Mouse (Mus musculus) cerebellum, adult 2 months (tissue): Measurements from ENCODE around the gene Fkbp8. TPM values are rescaled to one million over a fixed set of nuclear protein-coding genes. Genes with fewer than 3 reads are reported as not detected.

Experiments
- DNase-seq, 2 experiments: peaks; one replicate each; pipeline ENCODE4 v3.0.0; 2021
- H3K27ac ChIP-seq: fragments of 200-500 bp; 2 replicates; pipeline ENCODE4 v1.5.1; 2012; ENCODE audit warnings: low read length, control low read depth, inconsistent platforms; ENCODE audit not compliant: insufficient read depth
- H3K27me3 ChIP-seq: fragments of 200-500 bp; 2 replicates; pipeline ENCODE4 v1.6.1; 2012; ENCODE audit warnings: inconsistent platforms, mild to moderate bottlenecking, low read length, moderate library complexity; ENCODE audit not compliant: control insufficient read depth, insufficient read depth
- H3K4me1 ChIP-seq: fragments of 200-500 bp; 2 replicates; pipeline ENCODE4 v1.6.1; 2011; ENCODE audit warnings: low read length; ENCODE audit not compliant: control insufficient read depth, insufficient read depth
- H3K4me3 ChIP-seq: fragments of 200-500 bp; replicated peaks from 2 replicates; pipeline ENCODE3; 2011; ENCODE audit warnings: mild to moderate bottlenecking, low read depth, low read length, control low read depth; ENCODE audit not compliant: insufficient read depth
- CTCF ChIP-seq: fragments of 200-500 bp; IDR thresholded peaks from 2 replicates; pipeline ENCODE4 v1.5.1; 2011; ENCODE audit warnings: low read depth, mild to moderate bottlenecking, control low read depth, low read length, moderate library complexity, borderline replicate concordance; ENCODE audit not compliant: insufficient read depth
- POLR2A ChIP-seq: fragments of 200-500 bp; IDR thresholded peaks from 2 replicates; pipeline ENCODE4 v1.6.1; 2011; ENCODE audit warnings: low read length, control low read depth, borderline replicate concordance; ENCODE audit not compliant: insufficient read depth
- WGBS: fragments of 180-500 bp; shearing (Covaris S2); methylation state at CpG from one replicate; pipeline ENCODE4 v1.1.7; 2018; 5-methylcytosine and 5-hydroxymethylcytosine counted together
- polyA plus RNA-seq: library from polyadenylated mRNA; depleted of rRNA; stranded (reverse); fragments of >200 nt; gene quantifications from 2 replicates; pipeline ENCODE4 v1.2.3, GENCODE M21; 2012

Fkbp8 gene
- polyA plus RNA-seq, 1 experiment, result 552 TPM

GRCm38 (mm10) chr8:70547762-70548161, 20.2 kb downstream of the Fkbp8 start:
- Histone ChIP-seq H3K4me1 (peaks cover 46% of the 10 kb centered on the region), H3K27ac (no peak overlapping the region), H3K4me3 (no peak overlapping the region), H3K27me3 (no peaks in the 10 kb centered on the region)
- WGBS, result 91% methylated on average over 6 of the region's 6 CpGs
- no peak for DNase-seq
- TF ChIP-seq POLR2A (no peak), CTCF (no peak)

GRCm38 (mm10) chr8:70549412-70550184, 22.1 kb downstream of the Fkbp8 start:
- Histone ChIP-seq H3K4me1 (peaks cover 50% of the 10 kb centered on the region), H3K27ac (no peak overlapping the region), H3K27me3 (no peaks in the 10 kb centered on the region), H3K4me3 (no peak overlapping the region)
- TF ChIP-seq POLR2A (no peak), CTCF (no peak)
- no peak for DNase-seq
- WGBS, result 94% methylated on average over 10 of the region's 10 CpGs

GRCm38 (mm10) chr8:70551558-70552161, 24.1 kb downstream of the Fkbp8 start:
- H3K4me1 ChIP-seq, result peaks cover 53% of the 10 kb centered on the region
- peak overlapping the region; percentile 62 for H3K27ac ChIP-seq
- 28% methylated on average over 3 of the region's 3 CpGs for WGBS
- no peaks in the 10 kb centered on the region for H3K27me3 ChIP-seq
- no peak overlapping the region for H3K4me3 ChIP-seq
- peak; percentile 46 to 62 for DNase-seq
- no peak for TF ChIP-seq POLR2A
- no peak for TF ChIP-seq CTCF

- Histone ChIP-seq H3K27me3 (no peaks in the 10 kb centered on the region), H3K4me1 (peaks cover 58% of the 10 kb centered on the region), H3K27ac (peak overlapping the region; percentile 23; the same call in 1 of the 2 replicates), H3K4me3 (no peak overlapping the region)
- TF ChIP-seq POLR2A (no peak), CTCF (no peak)
- no peak for DNase-seq
- WGBS, result 28% methylated on average over 1 of the region's 1 CpGs
Measured at GRCm38 (mm10) chr8:70552836-70553235, 25.3 kb downstream of the Fkbp8 start.

- Histone ChIP-seq H3K27ac (no peak overlapping the region), H3K4me1 (peaks cover 51% of the 10 kb centered on the region), H3K27me3 (no peaks in the 10 kb centered on the region), H3K4me3 (no peak overlapping the region)
- TF ChIP-seq POLR2A (no peak), CTCF (no peak)
- peak; percentile 79 to 87 for DNase-seq
Measured at GRCm38 (mm10) chr8:70553740-70554139, 26.2 kb downstream of the Fkbp8 start.

GRCm38 (mm10) chr8:70555079-70555747, 27.7 kb downstream of the Fkbp8 start:
- Histone ChIP-seq H3K4me1 (peaks cover 60% of the 10 kb centered on the region), H3K4me3 (no peak overlapping the region), H3K27ac (no peak overlapping the region), H3K27me3 (no peaks in the 10 kb centered on the region)
- TF ChIP-seq CTCF (no peak), POLR2A (no peak)
- DNase-seq, result no peak
- WGBS, result 88% methylated on average over 4 of the region's 4 CpGs

- Histone ChIP-seq H3K27ac (no peak overlapping the region), H3K27me3 (no peaks in the 10 kb centered on the region), H3K4me1 (peaks cover 51% of the 10 kb centered on the region), H3K4me3 (no peak overlapping the region)
- 68% methylated on average over 4 of the region's 4 CpGs for WGBS
- TF ChIP-seq POLR2A, result no peak
- no peak for TF ChIP-seq CTCF
- no peak for DNase-seq
Measured at GRCm38 (mm10) chr8:70558334-70558733, 30.8 kb downstream of the Fkbp8 start.

- peaks cover 46% of the 10 kb centered on the region for H3K4me1 ChIP-seq
Measured at GRCm38 (mm10) chr8:70558983-70559382, 31.5 kb downstream of the Fkbp8 start.

More at GRCm38 (mm10) chr8:70558983-70559382, 31.5 kb downstream of the Fkbp8 start:
- H3K27ac ChIP-seq, result no peak overlapping the region
- 79% methylated on average over 3 of the region's 3 CpGs for WGBS
- no peak overlapping the region for H3K4me3 ChIP-seq
- H3K27me3 ChIP-seq, result no peaks in the 10 kb centered on the region
- DNase-seq, result no peak
- no peak for TF ChIP-seq CTCF
- TF ChIP-seq POLR2A, result no peak
